ENCODE assay signal across 9 mouse cellular contexts in the genomic region with DNA sequence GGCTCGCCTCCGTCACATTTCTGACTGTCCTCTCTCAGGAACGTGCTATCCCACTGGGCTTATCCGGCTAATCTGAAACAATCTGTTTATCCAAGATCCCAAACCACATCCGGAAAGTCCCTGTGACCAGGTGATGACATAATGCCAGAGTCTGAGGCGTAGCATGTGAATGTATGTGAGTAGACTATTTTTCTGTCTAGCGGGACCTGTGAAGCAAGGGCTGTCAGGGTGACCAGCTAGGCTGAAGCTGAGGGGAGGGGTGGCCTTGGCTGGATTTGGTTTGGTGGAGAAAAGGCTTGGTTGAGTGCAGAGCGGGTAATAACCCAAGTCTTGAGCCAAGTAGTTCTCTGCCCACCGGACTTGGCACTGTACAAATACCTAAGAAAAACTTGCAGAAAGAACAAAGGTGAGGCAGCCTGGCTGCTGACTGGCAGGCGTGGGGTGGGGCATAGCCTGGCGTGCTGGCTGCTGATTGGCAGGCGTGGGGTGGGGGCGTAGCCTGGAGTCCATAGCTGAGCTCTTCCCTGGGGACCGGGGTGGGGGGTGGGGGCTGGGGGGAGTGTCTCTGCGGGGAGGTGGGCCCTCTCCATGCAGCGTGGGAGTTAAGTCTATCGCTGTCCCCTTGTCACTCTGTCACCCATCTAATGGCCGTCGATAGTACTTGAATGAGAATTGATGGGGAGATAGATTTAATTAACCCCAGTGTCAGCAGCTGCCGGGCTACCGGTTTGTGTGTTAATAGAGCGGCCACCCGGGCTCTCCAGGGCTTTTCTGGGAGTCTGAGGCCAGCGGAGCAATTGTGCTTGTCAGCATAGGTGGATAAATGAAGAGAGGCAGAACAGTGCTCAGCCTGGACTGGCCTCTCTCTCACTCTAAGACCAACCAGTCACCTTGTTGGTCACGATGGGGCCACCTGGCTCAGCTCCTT. TPM values are rescaled to one million over a fixed set of nuclear protein-coding genes. Genes with fewer than 3 reads are reported as not detected.
DNase-seq lines count a peak whose midpoint lies in the region; ATAC-seq lines count a peak whose summit lies in the region.
"Had no signal": no experiment of that assay in that cellular context is flagged by ENCODE, and none has a peak within 500 bp of the region (broad histone marks: within the 10 kb centered on the region; RNA-seq: fewer than 3 reads in every experiment).

No protein-coding gene starts in this region.

- 0 out of 2 replicates have a peak overlapping the region, but pooled peaks have one; percentile 5 for H3K4me3 ChIP-seq in hindbrain, embryonic 13.5 days
- peak overlapping the region; percentile 48 for H3K4me3 ChIP-seq in midbrain, embryonic 10.5 days

- H3K27ac ChIP-seq in hindbrain, embryonic 13.5 days = peak overlapping the region; percentile 48
- H3K27ac ChIP-seq in midbrain, embryonic 10.5 days (replicated peaks) = peak overlapping the region; percentile 79
- H3K27ac ChIP-seq: liver, embryonic 14.5 days had no signal

- no peak overlapping the region for H3K9ac ChIP-seq in hindbrain, embryonic 13.5 days
- H3K9ac ChIP-seq: liver, embryonic 14.5 days had no signal

- peak overlapping the region; percentile 38 for H3K4me2 ChIP-seq in hindbrain, embryonic 13.5 days

- 23% methylated on average over 25 of the region's 25 CpGs for WGBS in hindbrain, embryonic 13.5 days
- WGBS in midbrain, embryonic 10.5 days = 26% methylated on average over 25 of the region's 25 CpGs

- peak; percentile 85 for ATAC-seq in hindbrain, embryonic 13.5 days (ENCODE audit: low FRiP score)
- no peak for ATAC-seq in activated CD4-positive, CD25-positive, alpha-beta regulatory T cell, adult 4 months

- H3K27me3 ChIP-seq in hindbrain, embryonic 13.5 days = peaks cover 28% of the 10 kb centered on the region; the same call in 1 of the 2 replicates
- H3K27me3 ChIP-seq in midbrain, embryonic 10.5 days (ENCODE audit: low read depth, poor library complexity, severe bottlenecking) = peaks cover 33% of the 10 kb centered on the region

- no peaks in the 10 kb centered on the region for H3K9me3 ChIP-seq in hindbrain, embryonic 13.5 days
- 0 out of 2 replicates have a peak, but pooled peaks cover 5% of the 10 kb centered on the region for H3K9me3 ChIP-seq in midbrain, embryonic 10.5 days (replicated peaks)

- H3K4me1 ChIP-seq in hindbrain, embryonic 13.5 days (replicated peaks) = peaks cover 14% of the 10 kb centered on the region
- H3K4me1 ChIP-seq in midbrain, embryonic 10.5 days = peaks cover 23% of the 10 kb centered on the region

- H3K36me3 ChIP-seq in hindbrain, embryonic 13.5 days = no peaks in the 10 kb centered on the region
- no peaks in the 10 kb centered on the region for H3K36me3 ChIP-seq in midbrain, embryonic 10.5 days

- DNase-seq in MN1 (ENCODE audit: low spot score) = peak; percentile 54
- peak; percentile 27 for DNase-seq in ZHBTc4 (ENCODE audit: low read depth, low spot score)
- peak; percentile 79 for DNase-seq in midbrain, embryonic 10.5 days (ENCODE audit: low spot score)
- DNase-seq in spleen, postnatal 4 days (ENCODE audit: low spot score in 2 of 2) = no peak
- DNase-seq in cerebellum, adult 11 months = no peak
- DNase-seq in T-cell, adult 2 months (ENCODE audit: low spot score) = no peak

RNA-seq across cellular contexts. Expression of a gene that starts 54.2 kb away (rescaled TPM):
- polyA plus RNA-seq in hindbrain, embryonic 13.5 days (2015; fragmentation: Nextera tagmentation; extraction: Ambion mirVana) = 2.5 and 3.3 TPM in 2 replicates
- polyA plus RNA-seq in midbrain, embryonic 10.5 days (2016; fragmentation: Nextera tagmentation; extraction: Ambion mirVana) = 2.7 and 3.2 TPM in 2 replicates
- not detected for polyA plus RNA-seq in activated CD4-positive, CD25-positive, alpha-beta regulatory T cell, adult 4 months (2017; shearing (Covaris generic))

Comparison
In these comparisons a context has a peak if more than half of its experiments do, and no peak if none do; other contexts are left out.
1. DNase-seq: peak in MN1 (single experiment), ZHBTc4 (single experiment) and midbrain, embryonic 10.5 days (single experiment); none in spleen, postnatal 4 days (0 of 2), cerebellum, adult 11 months (single experiment) and T-cell, adult 2 months (single experiment).